Mouse (Mus musculus) brain, embryonic 14.5 days (tissue): Measurements from ENCODE around the gene Bcl2.

Experiments used
- CTCF ChIP-seq: fragments of 200-500 bp; IDR thresholded peaks from 2 replicates; pipeline ENCODE4 v1.5.1; 2012; ENCODE audit warnings: inconsistent platforms, mild to moderate bottlenecking, moderate library complexity, borderline replicate concordance; ENCODE audit not compliant: insufficient read depth, insufficient read length; ENCODE audit errors: extremely low read depth
- POLR2A ChIP-seq: fragments of 200-500 bp; IDR thresholded peaks from 2 replicates; pipeline ENCODE4 v1.6.1; 2012; ENCODE audit warnings: mild to moderate bottlenecking, inconsistent platforms, borderline replicate concordance; ENCODE audit not compliant: poor library complexity, insufficient read depth, insufficient read length, severe bottlenecking; ENCODE audit errors: extremely low read depth

- TF ChIP-seq CTCF (no peak), POLR2A (no peak)
Observed at GRCm38 (mm10) chr1:106684546-106684945, 29.5 kb downstream of the Bcl2 start.
